Mouse (Mus musculus) erythroblast, embryonic 14.5 days (primary cell): ENCODE data around the gene Cul7. TPM values are rescaled to one million over a fixed set of nuclear protein-coding genes. Genes with fewer than 3 reads are reported as not detected.
A peak's percentile ranks its signal among the peaks of the same experiment; 100 is the strongest.

Source experiments
- H3K27me3 ChIP-seq: 2 replicates; pipeline ENCODE4 v1.6.1; 2012; ENCODE audit warnings: inconsistent platforms; ENCODE audit not compliant: control insufficient read depth
- H3K36me3 ChIP-seq: 2 replicates; pipeline ENCODE4 v1.6.1; 2012; ENCODE audit warnings: mild to moderate bottlenecking, inconsistent platforms; ENCODE audit not compliant: control insufficient read depth
- H3K4me1 ChIP-seq: 2 replicates; pipeline ENCODE4 v1.6.1; 2012; ENCODE audit warnings: inconsistent platforms; ENCODE audit not compliant: control insufficient read depth
- H3K4me3 ChIP-seq: replicated peaks from 2 replicates; pipeline ENCODE3; 2012; ENCODE audit warnings: moderate library complexity, mild to moderate bottlenecking, inconsistent platforms
- H3K9me3 ChIP-seq: 2 replicates; pipeline ENCODE4 v1.6.1; 2012; ENCODE audit warnings: low read length, inconsistent platforms, mixed read lengths; ENCODE audit not compliant: control insufficient read depth
- GATA1 ChIP-seq: IDR thresholded peaks from 2 replicates; pipeline ENCODE4 v1.6.1; 2012; ENCODE audit warnings: low read length, inconsistent platforms, mixed read lengths
- TAL1 ChIP-seq: IDR thresholded peaks from 3 replicates; pipeline ENCODE4 v1.6.1; 2012; ENCODE audit warnings: low read length, inconsistent platforms, mixed read lengths
- polyA plus RNA-seq: library from polyadenylated mRNA; stranded (reverse); fragments of >175 nt; gene quantifications from 2 replicates; pipeline ENCODE4 v1.2.3, GENCODE M21; 2012

Cul7 gene
- polyA plus RNA-seq, 1 experiment: 1.3 TPM

DNA sequence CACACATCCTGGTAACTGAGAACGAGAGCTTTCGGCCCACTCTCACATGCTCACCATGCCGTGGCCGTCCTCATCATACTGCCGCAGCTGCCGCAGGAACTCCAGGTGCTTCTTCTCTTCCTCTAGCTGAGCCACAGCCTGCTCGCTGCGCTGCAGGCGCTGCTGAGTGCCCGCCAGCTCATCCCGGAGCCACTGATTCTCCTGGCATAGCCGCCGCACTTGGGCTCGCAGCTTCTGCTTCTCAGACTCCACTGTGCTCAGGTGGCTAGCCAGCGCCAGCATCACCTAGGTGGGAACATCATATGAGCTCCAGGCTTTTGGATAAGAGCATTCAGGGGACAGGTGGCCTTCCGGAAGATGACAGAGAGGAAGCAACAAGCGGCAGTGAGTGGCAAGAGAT lies 8.1 kb upstream of the Cul7 start:
- H3K4me1 ChIP-seq: peaks cover 23% of the 10 kb centered on the region
- peaks cover 10% of the 10 kb centered on the region for H3K36me3 ChIP-seq
- no peak for TF ChIP-seq GATA1
- TF ChIP-seq TAL1: no peak
- H3K27me3 ChIP-seq: no peaks in the 10 kb centered on the region
- H3K4me3 ChIP-seq: no peak overlapping the region
- H3K9me3 ChIP-seq: no peaks in the 10 kb centered on the region

DNA sequence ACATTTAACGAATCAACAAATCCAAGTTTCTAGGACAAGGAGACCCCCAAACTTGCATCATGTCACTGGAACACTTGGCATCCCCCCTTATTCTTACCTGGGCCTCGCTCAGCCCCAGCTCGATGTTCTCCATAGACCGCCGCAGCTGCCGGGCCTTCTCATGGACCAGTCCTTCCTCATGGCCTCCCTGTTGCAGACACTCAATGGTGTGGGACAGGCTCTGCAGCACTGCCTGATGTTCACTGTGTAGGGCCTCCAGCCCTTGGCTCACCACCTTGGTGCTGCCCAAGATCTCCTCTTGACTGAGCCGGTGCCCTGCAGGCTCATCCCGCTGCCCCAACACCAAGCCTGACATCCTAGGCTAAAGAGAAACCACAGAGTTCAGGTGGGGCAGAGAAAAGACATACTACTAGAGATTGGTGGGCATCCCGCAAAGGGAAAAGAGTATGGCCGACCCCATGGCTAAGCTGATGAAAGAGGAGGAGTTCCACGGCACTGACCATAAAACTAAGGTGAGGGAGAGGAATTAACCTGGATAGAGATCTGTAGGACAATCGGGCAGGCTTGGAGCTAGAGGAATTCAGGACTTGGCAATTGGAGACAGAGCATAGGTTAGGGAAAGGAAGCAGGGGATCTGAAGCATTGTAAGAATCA lies 5.9 kb upstream of the Cul7 start:
- peak overlapping the region; percentile 92 for H3K4me3 ChIP-seq

DNA sequence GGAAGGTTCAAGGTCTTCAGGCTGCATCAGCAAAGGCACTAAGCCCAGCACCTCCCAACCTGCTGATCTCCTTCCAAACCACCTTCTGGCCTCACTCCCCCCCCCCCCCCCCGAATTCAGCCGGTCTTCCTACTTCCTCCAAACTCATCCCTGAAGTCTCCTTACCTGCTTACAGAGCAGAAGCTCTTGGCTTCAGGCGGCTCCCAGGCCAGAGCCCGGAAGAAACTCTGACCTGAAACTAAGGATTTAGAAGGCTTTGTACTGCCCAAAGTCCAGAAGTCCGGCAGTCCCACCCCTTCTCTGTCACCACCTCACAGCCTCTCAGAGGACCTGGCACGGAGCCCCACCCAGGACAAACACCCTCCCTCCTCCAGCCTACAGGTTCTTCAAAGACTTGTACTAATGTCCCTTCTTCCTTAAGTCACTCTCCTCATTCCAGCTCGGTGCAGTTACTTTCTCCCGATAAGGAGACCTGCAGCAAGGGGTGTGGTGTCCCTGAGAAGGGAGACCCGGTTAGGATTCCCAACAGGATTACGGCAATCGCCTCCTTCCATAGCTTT lies 5.1 kb upstream of the Cul7 start:
- TF ChIP-seq GATA1 (no peak), TAL1 (no peak)
- H3K4me3 ChIP-seq: peak overlapping the region; percentile 92
- no peaks in the 10 kb centered on the region for H3K27me3 ChIP-seq
- H3K36me3 ChIP-seq: peaks cover 30% of the 10 kb centered on the region
- H3K9me3 ChIP-seq: no peaks in the 10 kb centered on the region
- H3K4me1 ChIP-seq: peaks cover 42% of the 10 kb centered on the region

More for the DNA sequence above, 5.9 kb upstream of the Cul7 start:
- H3K4me1 ChIP-seq: peaks cover 35% of the 10 kb centered on the region
- H3K27me3 ChIP-seq: no peaks in the 10 kb centered on the region
- H3K36me3 ChIP-seq: peaks cover 27% of the 10 kb centered on the region
- H3K9me3 ChIP-seq: no peaks in the 10 kb centered on the region
- TF ChIP-seq GATA1 (no peak), TAL1 (no peak)

DNA sequence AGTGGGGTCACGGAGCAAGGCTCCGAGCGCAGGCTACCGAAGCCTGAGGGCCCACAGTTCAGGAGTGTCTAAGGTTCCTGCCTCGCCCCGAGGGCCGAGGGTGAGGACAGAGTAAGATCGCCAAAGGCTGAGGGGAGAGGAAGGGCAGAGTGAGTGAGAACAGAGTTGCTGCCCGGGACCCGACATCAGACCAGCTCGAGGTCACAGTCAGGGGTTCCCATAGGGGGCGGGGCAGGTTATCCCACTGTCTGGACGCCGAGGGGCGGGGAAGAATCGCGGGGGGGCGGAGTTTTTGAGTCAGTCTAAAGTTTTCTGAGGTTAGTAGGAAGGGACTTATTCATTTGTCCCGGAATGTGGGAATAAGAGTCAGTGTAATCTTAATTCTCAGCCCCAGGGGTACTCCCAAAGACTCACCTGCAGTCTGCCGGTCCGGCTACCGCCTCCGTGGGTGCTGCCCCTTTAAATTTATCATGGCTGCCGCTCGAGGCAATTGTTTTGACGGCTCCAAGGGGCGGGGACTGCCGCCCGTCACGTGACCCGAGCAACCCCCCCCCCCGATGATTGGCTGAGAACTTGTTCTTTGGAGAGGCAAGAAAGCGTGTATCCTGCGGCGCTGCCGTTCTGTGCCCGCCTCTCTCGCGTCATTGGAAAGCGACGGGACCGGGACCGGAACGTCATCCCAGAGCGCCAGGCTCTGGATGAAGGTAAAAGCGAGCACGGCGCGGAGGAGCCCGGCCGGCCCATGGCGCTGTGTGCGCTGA lies 4.4 kb upstream of the Cul7 start, which contains the start of the genes Klc4 and Mrpl2:
TSS of gene Klc4 (minus strand) at position 462 of the 761 bp plus-strand sequence.
TSS of gene Mrpl2 (plus strand) at position 669 of the 761 bp plus-strand sequence.
- no peak for TF ChIP-seq TAL1
- TF ChIP-seq GATA1: no peak

DNA sequence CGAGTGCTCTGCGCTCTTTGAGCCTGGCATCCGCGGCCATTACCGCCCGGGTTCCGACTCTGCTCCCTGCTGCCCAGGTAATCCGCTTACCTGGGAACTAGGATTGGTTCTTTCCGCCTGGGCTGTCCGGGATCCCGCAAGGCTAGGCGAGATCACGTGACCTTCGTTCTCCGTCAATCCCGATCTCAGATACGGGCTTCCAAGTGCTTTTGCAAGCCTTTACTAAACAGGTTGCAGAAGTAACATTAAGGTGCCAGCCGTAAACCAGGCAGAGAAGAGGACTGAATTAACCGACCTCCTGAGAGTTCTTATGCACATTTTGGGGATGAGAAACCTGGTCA lies 3.8 kb upstream of the Cul7 start:
- H3K36me3 ChIP-seq: peaks cover 28% of the 10 kb centered on the region
- no peaks in the 10 kb centered on the region for H3K9me3 ChIP-seq
- no peaks in the 10 kb centered on the region for H3K27me3 ChIP-seq
- peak overlapping the region; percentile 92 for H3K4me3 ChIP-seq
- H3K4me1 ChIP-seq: peaks cover 55% of the 10 kb centered on the region
- no peak for TF ChIP-seq TAL1
- no peak for TF ChIP-seq GATA1

More for the DNA sequence above, 4.4 kb upstream of the Cul7 start, which contains the start of the genes Klc4 and Mrpl2:
- Histone ChIP-seq H3K36me3 (peaks cover 28% of the 10 kb centered on the region), H3K4me1 (peaks cover 50% of the 10 kb centered on the region), H3K9me3 (no peaks in the 10 kb centered on the region), H3K4me3 (peak within 1 kb of the TSS; percentile 92), H3K27me3 (no peaks in the 10 kb centered on the region)

DNA sequence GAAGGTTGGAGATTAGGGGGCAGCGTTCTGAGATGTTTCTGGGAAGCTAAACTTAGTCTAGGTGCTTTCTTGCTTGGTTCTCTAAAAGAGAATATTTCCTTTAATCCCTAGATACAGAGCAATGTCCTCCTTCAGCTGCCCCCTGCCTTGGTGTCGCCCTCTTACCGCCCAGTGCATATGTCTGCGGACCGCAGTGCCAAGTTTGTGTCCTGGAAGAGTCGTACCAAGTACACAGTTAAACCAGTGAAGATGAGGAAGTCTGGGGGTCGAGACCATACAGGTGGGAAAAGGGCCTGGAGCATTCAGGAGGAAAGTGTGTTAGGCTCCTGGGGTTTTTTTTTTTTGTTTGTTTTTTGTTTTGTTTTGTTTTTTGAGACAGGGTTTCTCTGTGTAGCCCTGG lies 2.9 kb upstream of the Cul7 start:
- Histone ChIP-seq H3K4me1 (peaks cover 61% of the 10 kb centered on the region), H3K9me3 (no peaks in the 10 kb centered on the region), H3K36me3 (peaks cover 23% of the 10 kb centered on the region), H3K27me3 (no peaks in the 10 kb centered on the region), H3K4me3 (peak overlapping the region; percentile 92)
- TF ChIP-seq TAL1 (no peak), GATA1 (no peak)

DNA sequence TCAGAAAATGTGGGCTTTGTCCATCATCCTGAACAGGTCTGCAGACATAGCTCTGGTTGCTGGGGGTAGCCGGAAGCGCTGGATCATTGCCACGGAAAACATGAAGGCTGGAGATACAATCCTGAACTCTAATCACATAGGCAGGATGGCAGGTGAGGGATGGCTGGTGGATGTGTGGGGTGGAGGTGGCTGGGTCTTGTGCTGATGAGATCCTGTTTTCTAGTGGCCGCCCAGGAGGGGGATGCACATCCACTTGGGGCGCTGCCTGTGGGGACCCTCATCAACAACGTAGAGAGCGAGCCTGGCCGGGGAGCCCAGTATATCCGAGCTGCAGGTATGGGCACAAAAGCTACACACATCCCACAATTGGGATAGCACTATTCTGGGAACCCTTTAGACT lies 1.7 kb upstream of the Cul7 start:
- peaks cover 33% of the 10 kb centered on the region for H3K36me3 ChIP-seq
- peaks cover 61% of the 10 kb centered on the region for H3K4me1 ChIP-seq

DNA sequence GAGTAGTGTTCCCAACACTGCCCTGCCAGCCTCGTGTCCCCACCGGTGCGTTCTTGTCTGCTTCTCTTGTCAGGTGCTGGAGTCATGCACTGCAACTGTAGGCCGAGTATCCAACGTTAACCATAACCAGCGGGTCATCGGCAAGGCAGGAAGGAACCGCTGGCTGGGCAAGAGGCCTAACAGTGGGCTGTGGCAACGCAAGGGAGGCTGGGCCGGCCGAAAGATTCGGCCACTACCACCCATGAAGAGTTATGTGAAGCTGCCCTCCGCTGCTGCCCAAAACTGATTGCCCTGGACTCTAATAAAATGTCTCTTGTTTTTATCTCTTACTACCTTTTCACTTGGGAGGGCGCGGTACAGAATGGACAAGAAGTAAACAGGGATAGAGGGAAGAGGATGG lies 326 bp upstream of the Cul7 start:
- Histone ChIP-seq H3K4me1 (peaks cover 53% of the 10 kb centered on the region), H3K36me3 (peaks cover 46% of the 10 kb centered on the region), H3K9me3 (no peaks in the 10 kb centered on the region), H3K27me3 (no peaks in the 10 kb centered on the region), H3K4me3 (peak overlapping the region; percentile 77)
- TF ChIP-seq TAL1: no peak

More for the DNA sequence above, 1.7 kb upstream of the Cul7 start:
- H3K4me3 ChIP-seq: no peak overlapping the region
- TF ChIP-seq TAL1: no peak
- no peak for TF ChIP-seq GATA1
- H3K9me3 ChIP-seq: no peaks in the 10 kb centered on the region
- H3K27me3 ChIP-seq: no peaks in the 10 kb centered on the region

DNA sequence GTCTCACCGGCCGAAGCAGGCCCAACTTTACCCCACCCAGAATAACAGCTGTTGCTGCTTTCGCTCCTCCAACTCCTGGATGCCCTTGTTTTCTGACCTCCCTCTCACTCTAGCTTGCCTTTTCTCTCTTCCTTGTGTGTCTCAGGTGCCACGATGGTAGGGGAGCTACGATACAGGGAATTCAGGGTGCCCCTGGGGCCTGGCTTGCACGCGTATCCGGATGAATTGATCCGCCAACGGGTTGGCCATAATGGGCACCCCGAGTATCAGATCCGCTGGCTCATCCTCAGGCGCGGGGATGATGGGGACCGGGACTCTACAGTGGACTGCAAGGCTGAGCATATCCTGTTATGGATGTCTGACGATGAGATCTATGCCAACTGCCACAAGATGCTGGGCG lies 1.2 kb downstream of the Cul7 start:
- peaks cover 54% of the 10 kb centered on the region for H3K36me3 ChIP-seq
- H3K4me3 ChIP-seq: peak overlapping the region; percentile 77
- H3K4me1 ChIP-seq: peaks cover 45% of the 10 kb centered on the region
- H3K9me3 ChIP-seq: no peaks in the 10 kb centered on the region
- no peak for TF ChIP-seq GATA1
- H3K27me3 ChIP-seq: no peaks in the 10 kb centered on the region
